Mouse (Mus musculus): ENCODE results near the gene Rbfox3.

DNA sequence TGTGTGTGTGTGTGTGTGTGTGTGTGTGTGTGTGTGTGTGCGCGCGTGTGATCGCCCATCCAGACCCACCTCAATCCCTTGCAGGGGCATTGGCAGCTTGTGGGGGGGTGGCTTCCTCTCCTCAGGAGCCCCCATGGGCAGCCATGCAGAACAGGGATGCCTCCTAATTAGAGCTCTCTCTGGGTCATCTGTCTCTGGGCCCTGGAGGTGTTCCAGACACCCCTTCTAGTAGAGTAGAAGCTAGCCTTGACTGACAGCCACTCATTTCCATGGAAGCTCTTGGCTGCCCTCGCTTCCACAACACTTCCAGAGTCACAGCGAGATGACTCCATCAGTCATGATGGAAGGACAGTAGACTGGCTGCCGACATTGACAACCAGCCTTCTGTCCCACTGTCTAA, 140.6 kb downstream of the Rbfox3 start:
- TF ChIP-seq CTCF (IDR thresholded peaks at IDR 0.05; ENCODE audit: low read depth) = no peak
- no peak for TF ChIP-seq EP300 (optimal IDR thresholded peaks at IDR 0.05)

Data from stomach, postnatal 0 days (tissue).